Mouse (Mus musculus) liver, adult 2 months (tissue): ENCODE measurements around the gene Lrrc4c. TPM values are rescaled to one million over a fixed set of nuclear protein-coding genes. Genes with fewer than 3 reads are reported as not detected.

Experiments
- DNase-seq: peaks from one replicate; pipeline ENCODE4 v3.0.0-alpha.2; 2011; ENCODE audit warnings: low read depth, low spot score; ENCODE audit errors: extremely low read depth
- H3K27ac ChIP-seq: fragments of 200-500 bp; replicated peaks from 2 replicates; pipeline ENCODE4 v1.5.1; 2012; ENCODE audit warnings: low read depth, mild to moderate bottlenecking, control low read depth, inconsistent platforms, low read length; ENCODE audit not compliant: insufficient read depth
- H3K27me3 ChIP-seq: fragments of 200-500 bp; 2 replicates; pipeline ENCODE4 v1.6.1; 2012; ENCODE audit warnings: mild to moderate bottlenecking, moderate library complexity, low read length, inconsistent platforms; ENCODE audit not compliant: control insufficient read depth, insufficient read depth
- H3K36me3 ChIP-seq: fragments of 200-500 bp; 2 replicates; pipeline ENCODE4 v1.6.1; 2012; ENCODE audit warnings: low read length, inconsistent platforms; ENCODE audit not compliant: control insufficient read depth, insufficient read depth
- H3K4me1 ChIP-seq: fragments of 200-500 bp; 2 replicates; pipeline ENCODE4 v1.6.1; 2011; ENCODE audit warnings: low read length; ENCODE audit not compliant: control insufficient read depth, insufficient read depth
- H3K4me3 ChIP-seq: fragments of 200-500 bp; 2 replicates; pipeline ENCODE4 v1.5.1; 2011; ENCODE audit warnings: low read depth, mild to moderate bottlenecking, control low read depth, low read length, moderate library complexity; ENCODE audit not compliant: insufficient read depth
- H3K79me2 ChIP-seq: fragments of 200-500 bp; 2 replicates; pipeline ENCODE4 v1.6.1; 2012; ENCODE audit warnings: inconsistent platforms, mild to moderate bottlenecking, low read length, moderate library complexity; ENCODE audit not compliant: control insufficient read depth, insufficient read depth
- H3K9ac ChIP-seq: fragments of 200-500 bp; 2 replicates; pipeline ENCODE4 v1.6.1; 2012; ENCODE audit warnings: low read depth, mild to moderate bottlenecking, control low read depth, inconsistent platforms, low read length
- CTCF ChIP-seq: fragments of 200-500 bp; IDR thresholded peaks from 2 replicates; pipeline ENCODE4 v1.5.1; 2011; ENCODE audit warnings: low read depth, low read length, control low read depth
- POLR2A ChIP-seq: fragments of 200-500 bp; IDR thresholded peaks from 2 replicates; pipeline ENCODE4 v1.6.1; 2011; ENCODE audit warnings: low read length, control low read depth; ENCODE audit not compliant: insufficient read depth; ENCODE audit errors: extremely low read depth
- WGBS: fragments of 180-500 bp; shearing (Covaris S2); methylation state at CpG from one replicate; pipeline ENCODE4 v1.1.7; 2018; 5-methylcytosine and 5-hydroxymethylcytosine counted together
- polyA plus RNA-seq: library from polyadenylated mRNA; depleted of rRNA; stranded (reverse); fragments of >200 nt; gene quantifications from 2 replicates; pipeline ENCODE4 v1.2.3, GENCODE M21; 2012; rRNA removed
- total RNA-seq: library from RNA; depleted of rRNA; stranded (reverse); fragments of >200 nt; gene quantifications from 2 replicates; pipeline ENCODE4 v1.2.3, GENCODE M21; 2014; rRNA removed

Lrrc4c gene
- 1.1 and 1.4 TPM in 2 replicates for total RNA-seq
- 0.32 and 0.39 TPM in 2 replicates for polyA plus RNA-seq

GRCm38 (mm10) chr2:96317387-96318299 is at the start of gene Lrrc4c:
TSS of gene Lrrc4c (plus strand) at chr2:96318169.
- TF ChIP-seq POLR2A = no peak
- TF ChIP-seq CTCF = no peak
- no peak for DNase-seq
- Histone ChIP-seq H3K79me2 (no peaks in the 10 kb centered on the region), H3K27ac (no peak within 1 kb of the TSS), H3K27me3 (no peaks in the 10 kb centered on the region; the same call in 1 of the 2 replicates), H3K4me3 (no peak within 1 kb of the TSS), H3K36me3 (no peaks in the 10 kb centered on the region), H3K9ac (no peak within 1 kb of the TSS), H3K4me1 (no peaks in the 10 kb centered on the region)
- 19% methylated on average over 18 of the region's 18 CpGs for WGBS

- H3K4me1 ChIP-seq = no peaks in the 10 kb centered on the region
- no peak overlapping the region for H3K9ac ChIP-seq
- no peaks in the 10 kb centered on the region for H3K36me3 ChIP-seq
- no peaks in the 10 kb centered on the region for H3K79me2 ChIP-seq
- DNase-seq = peak; percentile 45
- no peaks in the 10 kb centered on the region for H3K27me3 ChIP-seq
- no peak for TF ChIP-seq CTCF
- no peak overlapping the region for H3K4me3 ChIP-seq
- WGBS = 50% methylated on average over 1 of the region's 1 CpGs
- no peak overlapping the region for H3K27ac ChIP-seq
These were observed 42.9 kb upstream of the Lrrc4c start for GRCm38 (mm10) chr2:96275061-96275460.

GRCm38 (mm10) chr2:96282926-96283325 is 35.0 kb upstream of the Lrrc4c start:
- Histone ChIP-seq H3K36me3 (no peaks in the 10 kb centered on the region), H3K4me1 (no peaks in the 10 kb centered on the region), H3K27me3 (no peaks in the 10 kb centered on the region), H3K27ac (no peak overlapping the region), H3K9ac (no peak overlapping the region), H3K4me3 (no peak overlapping the region), H3K79me2 (no peaks in the 10 kb centered on the region)
- TF ChIP-seq CTCF = no peak
- no peak for TF ChIP-seq POLR2A
- DNase-seq = peak; percentile 14
- 85% methylated on average over 5 of the region's 5 CpGs for WGBS

GRCm38 (mm10) chr2:96287512-96287911 is 30.5 kb upstream of the Lrrc4c start:
- Histone ChIP-seq H3K36me3 (no peaks in the 10 kb centered on the region), H3K79me2 (no peaks in the 10 kb centered on the region), H3K4me1 (no peaks in the 10 kb centered on the region), H3K27me3 (no peaks in the 10 kb centered on the region), H3K9ac (no peak overlapping the region), H3K27ac (no peak overlapping the region), H3K4me3 (no peak overlapping the region)
- WGBS = 63% methylated on average over 4 of the region's 4 CpGs
- no peak for TF ChIP-seq CTCF
- TF ChIP-seq POLR2A = no peak
- no peak for DNase-seq

- Histone ChIP-seq H3K27ac (no peak overlapping the region), H3K27me3 (no peaks in the 10 kb centered on the region), H3K4me1 (no peaks in the 10 kb centered on the region), H3K79me2 (no peaks in the 10 kb centered on the region), H3K4me3 (no peak overlapping the region), H3K36me3 (no peaks in the 10 kb centered on the region), H3K9ac (no peak overlapping the region)
- WGBS = 64% methylated on average over 1 of the region's 1 CpGs
- TF ChIP-seq CTCF = no peak
- TF ChIP-seq POLR2A = no peak
- DNase-seq = no peak
These were observed 27.4 kb upstream of the Lrrc4c start for GRCm38 (mm10) chr2:96290541-96290940.

GRCm38 (mm10) chr2:96315034-96315433 is 2.9 kb upstream of the Lrrc4c start:
- Histone ChIP-seq H3K9ac (no peak overlapping the region), H3K36me3 (no peaks in the 10 kb centered on the region), H3K27ac (no peak overlapping the region), H3K27me3 (no peaks in the 10 kb centered on the region; the same call in 1 of the 2 replicates), H3K79me2 (no peaks in the 10 kb centered on the region), H3K4me3 (no peak overlapping the region), H3K4me1 (no peaks in the 10 kb centered on the region)
- 19% methylated on average over 5 of the region's 5 CpGs for WGBS
- no peak for TF ChIP-seq POLR2A
- TF ChIP-seq CTCF = no peak
- no peak for DNase-seq
